Mouse (Mus musculus): ENCODE measurements around the gene Nek7. TPM values are rescaled to one million over a fixed set of nuclear protein-coding genes. Genes with fewer than 3 reads are reported as not detected.

The Nek7 gene
- total and polyA plus RNA-seq, 3 experiments = 4.7 to 9.1 TPM; not detected in 1

DNA sequence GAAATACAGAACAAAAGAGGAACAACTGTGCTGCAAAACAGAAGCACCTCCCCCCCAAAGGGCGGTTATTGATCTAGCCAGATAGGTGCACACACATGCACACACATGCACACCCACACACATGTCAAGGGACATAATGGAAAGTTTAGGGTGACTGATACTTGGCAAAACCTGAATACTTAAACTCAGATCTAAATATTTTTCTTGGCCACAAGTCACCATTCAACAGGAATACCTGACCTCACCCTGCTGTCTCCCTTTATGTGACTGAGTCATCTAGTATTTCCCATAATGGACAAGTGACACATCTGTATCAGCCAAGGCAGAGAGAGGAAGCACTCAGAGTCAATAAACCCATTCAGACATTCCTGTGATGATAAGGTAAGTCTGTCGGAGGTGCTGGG, 48.9 kb downstream of the Nek7 start:
- Histone ChIP-seq H3K4me3 (ENCODE audit: control insufficient read depth in 1 of 2, insufficient read depth in 1 of 2, low read depth in 2 of 2, low read length in 2 of 2) (no peak overlapping the region), H3K79me2 (ENCODE audit: control insufficient read depth, insufficient read depth, low read length, poor library complexity) (no peaks in the 10 kb centered on the region), H3K9me3 (replicated peaks; ENCODE audit: insufficient read depth, low read length) (no peaks in the 10 kb centered on the region), H3K27me3 (ENCODE audit: control insufficient read depth in 1 of 2, insufficient read depth in 2 of 2, low read length in 2 of 2) (no peaks in the 10 kb centered on the region), H3K27ac (ENCODE audit: control insufficient read depth, low read depth, low read length) (no peak overlapping the region), H3K36me3 (ENCODE audit: control insufficient read depth in 1 of 2, insufficient read depth in 2 of 2, low read length in 2 of 2) (peaks cover 0 to 14% of the 10 kb centered on the region in 2 experiments; a peak in 2 of 4 replicates), H3K9ac (ENCODE audit: control insufficient read depth, low read depth, low read length, poor library complexity, severe bottlenecking) (no peak overlapping the region), H3K4me1 (ENCODE audit: control insufficient read depth in 1 of 2, insufficient read depth in 2 of 2, low read length in 2 of 2) (peaks cover 2 to 12% of the 10 kb centered on the region in 2 experiments; a peak in 3 of 4 replicates)
- TF ChIP-seq NELFE (IDR thresholded peaks at IDR 0.05; ENCODE audit: low read depth, low read length) (no peak), TAL1 (IDR thresholded peaks at IDR 0.05; ENCODE audit: low read length) (no peak), POLR2AphosphoS5 (IDR thresholded peaks at IDR 0.05; ENCODE audit: borderline replicate concordance, low read depth, low read length) (no peak), POLR2AphosphoS2 (IDR thresholded peaks at IDR 0.05; ENCODE audit: low read length) (no peak), RCOR1 (IDR thresholded peaks at IDR 0.05; ENCODE audit: low read depth, low read length) (no peak), MEF2A (IDR thresholded peaks at IDR 0.05; ENCODE audit: extremely low read depth, insufficient replicate concordance, low read depth, low read length, poor library complexity, severe bottlenecking) (no peak), UBTF (IDR thresholded peaks at IDR 0.05; ENCODE audit: borderline replicate concordance, insufficient read depth, low read depth, low read length) (no peak), EP300 (IDR thresholded peaks at IDR 0.05; ENCODE audit: low read depth in 1 of 2, low read length in 2 of 2) (peak in 1 of 2 experiments; percentile 22; a peak in 1 of 4 replicates)
- peak; percentile 50 for DNase-seq (ENCODE audit: low read depth, low spot score)

DNA sequence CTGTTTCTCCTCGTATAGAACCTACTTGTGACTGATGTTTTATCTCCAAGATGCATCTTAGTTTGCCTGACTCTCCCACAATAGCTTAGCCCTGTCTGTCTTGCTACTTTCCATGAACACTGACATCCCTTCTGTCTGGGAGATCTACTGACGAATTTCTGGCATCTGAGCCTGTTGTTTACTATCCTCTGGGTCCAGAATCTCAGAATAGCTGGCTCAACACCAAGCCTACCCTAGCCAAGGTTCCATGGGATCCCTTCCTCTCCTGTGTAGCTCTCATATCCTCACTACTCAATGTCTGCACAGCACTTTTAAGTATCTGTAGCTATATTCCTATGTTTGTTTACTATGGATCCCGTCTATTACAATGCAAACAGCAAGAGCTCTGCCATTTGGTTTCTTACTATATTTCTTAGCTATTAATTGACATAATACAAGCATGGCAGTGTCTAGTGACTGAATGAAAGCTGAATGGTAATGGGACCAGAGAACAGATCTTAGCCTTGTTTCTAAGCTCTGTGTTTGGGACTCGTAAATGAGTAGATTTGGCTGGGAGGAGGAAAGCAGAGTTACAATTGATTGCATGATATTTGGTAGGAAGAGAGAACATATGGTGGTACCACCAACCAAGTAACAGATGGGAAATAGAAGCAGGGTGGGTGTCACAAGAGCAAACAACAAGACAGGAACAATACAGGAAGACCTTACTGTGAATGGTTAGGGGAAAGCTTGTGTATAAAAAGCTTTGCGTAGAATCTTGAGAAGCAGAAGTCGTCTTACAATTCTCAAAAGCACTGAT, 51.3 kb downstream of the Nek7 start:
- H3K36me3 ChIP-seq (ENCODE audit: control insufficient read depth in 1 of 2, insufficient read depth in 2 of 2, low read length in 2 of 2) = peaks cover 0 to 27% of the 10 kb centered on the region in 2 experiments; a peak in 2 of 4 replicates
- no peaks in the 10 kb centered on the region for H3K79me2 ChIP-seq (ENCODE audit: control insufficient read depth, insufficient read depth, low read length, poor library complexity)
- no peaks in the 10 kb centered on the region for H3K9me3 ChIP-seq (replicated peaks; ENCODE audit: insufficient read depth, low read length)

More for the DNA sequence above, 51.3 kb downstream of the Nek7 start:
- no peaks in the 10 kb centered on the region for H3K27me3 ChIP-seq (ENCODE audit: control insufficient read depth in 1 of 2, insufficient read depth in 2 of 2, low read length in 2 of 2)
- peaks cover 8 to 17% of the 10 kb centered on the region in 2 experiments for H3K4me1 ChIP-seq (ENCODE audit: control insufficient read depth in 1 of 2, insufficient read depth in 2 of 2, low read length in 2 of 2)
- no peak for DNase-seq (ENCODE audit: low read depth, low spot score)
- no peak overlapping the region for H3K9ac ChIP-seq (ENCODE audit: control insufficient read depth, low read depth, low read length, poor library complexity, severe bottlenecking)
- H3K27ac ChIP-seq (ENCODE audit: control insufficient read depth, low read depth, low read length) = no peak overlapping the region
- no peak overlapping the region for H3K4me3 ChIP-seq (ENCODE audit: control insufficient read depth in 1 of 2, insufficient read depth in 1 of 2, low read depth in 2 of 2, low read length in 2 of 2)
- no peak for TF ChIP-seq TBP (IDR thresholded peaks at IDR 0.05; ENCODE audit: low read depth, low read length)
- no peak for TF ChIP-seq CHD2 (IDR thresholded peaks at IDR 0.05; ENCODE audit: low read length)
- TF ChIP-seq ZMIZ1 (IDR thresholded peaks at IDR 0.05; ENCODE audit: low read depth, low read length) = no peak
- TF ChIP-seq ZC3H11A (IDR thresholded peaks at IDR 0.05; ENCODE audit: low read depth, low read length) = no peak
- TF ChIP-seq ZNF384 (IDR thresholded peaks at IDR 0.05; ENCODE audit: low read depth, low read length) = no peak
- no peak for TF ChIP-seq USF2 (IDR thresholded peaks at IDR 0.05; ENCODE audit: borderline replicate concordance in 1 of 2, insufficient read depth in 1 of 2, low read depth in 1 of 2, low read length in 2 of 2)
- no peak for TF ChIP-seq HCFC1 (IDR thresholded peaks at IDR 0.05; ENCODE audit: low read depth, low read length)
- no peak for TF ChIP-seq GATA1 (IDR thresholded peaks at IDR 0.05; ENCODE audit: low read depth, low read length)
- no peak for TF ChIP-seq BHLHE40 (IDR thresholded peaks at IDR 0.05; ENCODE audit: borderline replicate concordance, low read depth, low read length)
- TF ChIP-seq KAT2A (conservative IDR thresholded peaks at IDR 0.05; ENCODE audit: low read depth, low read length) = no peak
- no peak for TF ChIP-seq MXI1 (IDR thresholded peaks at IDR 0.05; ENCODE audit: low read depth, low read length)
